Mouse (Mus musculus) CH12.LX (cell line): ENCODE data around the gene Epas1. TPM values are rescaled to one million over a fixed set of nuclear protein-coding genes. Genes with fewer than 3 reads are reported as not detected.

Source experiments
- DNase-seq: peaks from one replicate; pipeline ENCODE4 v3.0.0-alpha.2; 2013; ENCODE audit errors: extremely low read depth
- H3K27ac ChIP-seq: 2 replicates; pipeline ENCODE4 v1.5.1; 2012; ENCODE audit warnings: low read depth, mild to moderate bottlenecking, control low read depth, moderate library complexity; ENCODE audit not compliant: insufficient read depth
- H3K27me3 ChIP-seq: replicated peaks from 2 replicates; pipeline ENCODE3; 2012; ENCODE audit warnings: inconsistent platforms
- H3K36me3 ChIP-seq, 2 experiments: replicated peaks in 1 of 2; 2 replicates each; pipeline versions ENCODE3 to v1.6.1; 2012; ENCODE audit warnings: inconsistent platforms in 1 of 2, low read length in 1 of 2, mild to moderate bottlenecking in 1 of 2, mixed read lengths in 1 of 2, moderate library complexity in 1 of 2; ENCODE audit not compliant: control insufficient read depth in 1 of 2, insufficient read depth in 1 of 2
- H3K4me1 ChIP-seq, 2 experiments: 2 replicates each; pipeline ENCODE4 v1.6.1; 2012; ENCODE audit warnings: inconsistent platforms in 1 of 2, moderate library complexity in 1 of 2; ENCODE audit not compliant: insufficient read depth in 2 of 2, control insufficient read depth in 1 of 2
- H3K4me2 ChIP-seq: 2 replicates; pipeline ENCODE4 v1.6.1; 2012; ENCODE audit warnings: low read depth, mild to moderate bottlenecking, control low read depth; ENCODE audit not compliant: poor library complexity, insufficient read depth, severe bottlenecking
- H3K4me3 ChIP-seq, 3 experiments: fragments of 150-350 bp in 1 of 3; sonication (generic) in 1 of 3; replicated peaks in 1 of 3; 2 replicates each; pipeline versions ENCODE3 to v1.5.1; 2011 to 2012; ENCODE audit warnings: low read depth in 2 of 3, low read length in 2 of 3, mild to moderate bottlenecking in 2 of 3, moderate library complexity in 2 of 3, control low read depth in 1 of 3, improper control_type of control experiment in 1 of 3, inconsistent platforms in 1 of 3, mixed read lengths in 1 of 3; ENCODE audit not compliant: poor library complexity in 1 of 3
- H3K79me2 ChIP-seq: replicated peaks from 2 replicates; pipeline ENCODE4 v1.6.1; 2012; ENCODE audit warnings: mild to moderate bottlenecking, moderate library complexity; ENCODE audit not compliant: control insufficient read depth, poor library complexity, insufficient read depth, severe bottlenecking; ENCODE audit errors: extremely low read depth
- H3K9ac ChIP-seq: 2 replicates; pipeline ENCODE4 v1.6.1; 2012; ENCODE audit warnings: low read depth, mild to moderate bottlenecking, control low read depth, moderate library complexity; ENCODE audit not compliant: insufficient read depth
- H3K9me3 ChIP-seq: replicated peaks from 2 replicates; pipeline ENCODE3; 2012; ENCODE audit warnings: low read length, inconsistent platforms, mixed read lengths
- BHLHE40 ChIP-seq: IDR thresholded peaks from 2 replicates; pipeline ENCODE4 v1.6.1; 2011; ENCODE audit warnings: mild to moderate bottlenecking, low read depth, low read length, improper control_type of control experiment
- CHD1 ChIP-seq: IDR thresholded peaks from 2 replicates; pipeline ENCODE4 v1.6.1; 2012; ENCODE audit warnings: low read depth, low read length, improper control_type of control experiment, inconsistent platforms
- CHD2 ChIP-seq: IDR thresholded peaks from 2 replicates; pipeline ENCODE4 v1.6.1; 2011; ENCODE audit warnings: low read length, improper control_type of control experiment
- E2F4 ChIP-seq: IDR thresholded peaks from 2 replicates; pipeline ENCODE4 v1.6.1; 2011; ENCODE audit warnings: low read depth, low read length, improper control_type of control experiment; ENCODE audit not compliant: insufficient replicate concordance
- ETS1 ChIP-seq: conservative IDR thresholded peaks from 2 replicates; pipeline ENCODE4 v1.6.1; 2012; ENCODE audit warnings: low read depth, mild to moderate bottlenecking, inconsistent platforms, low read length, improper control_type of control experiment, moderate library complexity
- GABPA ChIP-seq: IDR thresholded peaks from 2 replicates; pipeline ENCODE4 v1.6.1; 2012; ENCODE audit warnings: low read depth, low read length, improper control_type of control experiment, inconsistent platforms; ENCODE audit not compliant: insufficient replicate concordance
- MAFK ChIP-seq: IDR thresholded peaks from 2 replicates; pipeline ENCODE4 v1.6.1; 2011; ENCODE audit warnings: low read length, improper control_type of control experiment; ENCODE audit not compliant: insufficient replicate concordance
- MAX ChIP-seq: IDR thresholded peaks from 2 replicates; pipeline ENCODE4 v1.6.1; 2011; ENCODE audit warnings: low read length, improper control_type of control experiment
- MEF2A ChIP-seq: IDR thresholded peaks from 2 replicates; pipeline ENCODE4 v1.6.1; 2014; ENCODE audit warnings: low read depth, mild to moderate bottlenecking, inconsistent platforms, low read length, improper control_type of control experiment, borderline replicate concordance
- MYC ChIP-seq: IDR thresholded peaks from 2 replicates; pipeline ENCODE4 v1.6.1; 2011; ENCODE audit warnings: low read depth, mild to moderate bottlenecking, improper control_type of control experiment, low read length
- RAD21 ChIP-seq: IDR thresholded peaks from 2 replicates; pipeline ENCODE4 v1.6.1; 2011; ENCODE audit warnings: low read depth, mild to moderate bottlenecking, low read length, improper control_type of control experiment, moderate library complexity
- RCOR1 ChIP-seq: conservative IDR thresholded peaks from 2 replicates; pipeline ENCODE4 v1.6.1; 2012; ENCODE audit warnings: low read depth, mild to moderate bottlenecking, inconsistent platforms, low read length, improper control_type of control experiment
- UBTF ChIP-seq: IDR thresholded peaks from 2 replicates; pipeline ENCODE4 v1.6.1; 2012; ENCODE audit warnings: low read depth, mild to moderate bottlenecking, inconsistent platforms, low read length, improper control_type of control experiment, moderate library complexity
- USF1 ChIP-seq: IDR thresholded peaks from 2 replicates; pipeline ENCODE4 v1.6.1; 2014; ENCODE audit warnings: low read depth, mild to moderate bottlenecking, inconsistent platforms, low read length, improper control_type of control experiment
- ZKSCAN1 ChIP-seq: IDR thresholded peaks from 2 replicates; pipeline ENCODE4 v1.6.1; 2012; ENCODE audit warnings: low read depth, inconsistent platforms, low read length, improper control_type of control experiment, borderline replicate concordance
- ZMIZ1 ChIP-seq: IDR thresholded peaks from 2 replicates; pipeline ENCODE4 v1.6.1; 2012; ENCODE audit warnings: low read depth, mild to moderate bottlenecking, inconsistent platforms, low read length, improper control_type of control experiment
- dilution Hi-C: fragments of 300-500 bp; cut with MboI; formaldehyde crosslinking; loops from 2 replicates; pipeline ENCODE4 v1.14.3; 2020; ENCODE audit warnings: low sequenced_read_pairs; ENCODE audit not compliant: extremely low pct_unique_long_range_greater_than_20kb, extremely low pct_ligation_motif_present
- in situ Hi-C: fragments of 300-500 bp; cut with MboI; formaldehyde crosslinking; loops from 3 replicates; pipeline ENCODE4 v1.14.3; 2019; ENCODE audit warnings: low sequenced_read_pairs, low pct_ligation_motif_present, low pct_unique_long_range_greater_than_20kb, mixed read lengths
- polyA plus RNA-seq: library from polyadenylated mRNA; unstranded; fragments of >175 nt; gene quantifications from 2 replicates; pipeline ENCODE4 v1.2.1, GENCODE M21; 2012; ENCODE audit warnings: low read depth; ENCODE audit not compliant: insufficient read length
- total RNA-seq, 2 experiments: library from RNA; depleted of rRNA; stranded (reverse); fragments of 300-350 nt in 1 of 2; fragments of >200 nt in 1 of 2; gene quantifications; 2 replicates each; pipeline ENCODE4 v1.2.3; 2012 to 2014

Gene Epas1
- total and polyA plus RNA-seq, 3 experiments, result 0.08 to 0.14 (median 0.11) TPM

DNA sequence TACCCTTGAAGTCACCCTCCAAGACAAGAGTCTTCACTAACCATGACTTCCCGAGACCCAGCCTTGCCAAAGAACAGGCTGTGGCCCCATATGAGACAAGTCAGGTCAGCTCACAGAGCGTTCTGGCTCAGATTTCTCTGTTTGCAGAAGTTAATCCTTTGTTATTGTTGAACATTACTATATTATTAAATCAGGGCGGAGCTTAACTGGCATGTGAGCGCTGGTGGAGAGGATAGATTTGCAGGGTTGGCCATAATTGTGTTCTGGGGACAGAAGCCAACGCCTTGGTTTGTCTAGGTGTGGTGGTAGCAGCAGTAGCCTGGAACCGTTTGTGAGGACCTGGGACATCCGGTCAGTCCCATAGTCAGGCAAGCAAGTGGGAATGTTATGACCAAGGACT lies 26.5 kb upstream of the Epas1 start:
- no peak overlapping the region for H3K9ac ChIP-seq
- peaks cover 1 to 11% of the 10 kb centered on the region in 2 experiments for H3K4me1 ChIP-seq
- in situ Hi-C loops (no loop called here), dilution Hi-C loops (no loop called here)
- TF ChIP-seq MEF2A, result no peak
- TF ChIP-seq BHLHE40, result no peak
- TF ChIP-seq ZKSCAN1, result no peak
- no peak for TF ChIP-seq CHD1
- TF ChIP-seq UBTF, result no peak
- TF ChIP-seq MAFK, result no peak
- no peak for TF ChIP-seq GABPA
- no peaks in the 10 kb centered on the region for H3K36me3 ChIP-seq
- no peak overlapping the region for H3K4me3 ChIP-seq
- H3K9me3 ChIP-seq, result no peaks in the 10 kb centered on the region
- H3K4me2 ChIP-seq, result no peak overlapping the region
- no peaks in the 10 kb centered on the region for H3K79me2 ChIP-seq
- no peak overlapping the region for H3K27ac ChIP-seq
- no peaks in the 10 kb centered on the region for H3K27me3 ChIP-seq
- DNase-seq, result no peak

DNA sequence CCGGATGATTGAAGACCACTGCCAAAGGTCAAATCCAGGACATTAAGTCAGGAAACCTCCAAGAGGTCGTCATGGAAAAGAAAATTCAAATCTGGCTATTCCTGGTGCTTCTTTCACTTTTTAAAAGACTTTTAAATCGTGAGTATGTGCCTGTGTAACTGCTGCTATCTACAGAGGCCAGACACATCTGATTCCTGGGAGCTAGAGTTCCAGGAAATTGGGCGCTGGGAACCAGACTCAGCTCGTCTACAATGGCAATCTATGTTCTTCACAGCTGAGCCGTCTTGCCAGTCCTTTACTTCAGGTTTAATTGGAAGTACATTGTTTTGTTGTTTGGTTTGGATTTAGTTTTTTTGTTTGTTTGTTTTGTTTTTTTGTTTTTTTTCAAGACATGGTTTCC lies 22.2 kb upstream of the Epas1 start:
- H3K27ac ChIP-seq, result no peak overlapping the region
- in situ Hi-C loops, result no loop called here
- no peaks in the 10 kb centered on the region for H3K79me2 ChIP-seq
- no peak overlapping the region for H3K4me2 ChIP-seq
- no peaks in the 10 kb centered on the region for H3K27me3 ChIP-seq
- H3K4me1 ChIP-seq, result peaks cover 7 to 15% of the 10 kb centered on the region in 2 experiments
- no peak overlapping the region for H3K9ac ChIP-seq
- H3K9me3 ChIP-seq, result no peaks in the 10 kb centered on the region
- H3K4me3 ChIP-seq, result no peak overlapping the region
- no peaks in the 10 kb centered on the region for H3K36me3 ChIP-seq
- dilution Hi-C loops, result no loop called here
- TF ChIP-seq MAX, result no peak
- no peak for TF ChIP-seq BHLHE40
- no peak for TF ChIP-seq MYC
- TF ChIP-seq ETS1, result no peak
- no peak for TF ChIP-seq RAD21
- TF ChIP-seq USF1, result no peak
- no peak for TF ChIP-seq ZMIZ1
- no peak for TF ChIP-seq E2F4
- no peak for TF ChIP-seq CHD2
- no peak for TF ChIP-seq CHD1
- no peak for TF ChIP-seq RCOR1
- DNase-seq, result no peak
